Mouse (Mus musculus): Measurements from ENCODE around the gene Pcyt2.
A peak's percentile ranks its signal among the peaks of the same experiment; 100 is the strongest.

Pcyt2 gene

GRCm38 (mm10) chr11:120581490-120582267 lies 36.1 kb downstream of the Pcyt2 start, which contains the start of gene Arhgdia:
TSS of gene Arhgdia (minus strand) at chr11:120581624.
- DNase-seq (ENCODE audit: low spot score), result peak; percentile 86

- DNase-seq (ENCODE audit: low spot score), result no peak
These were observed 36.8 kb downstream of the Pcyt2 start for GRCm38 (mm10) chr11:120580871-120581331.

- DNase-seq (ENCODE audit: low spot score), result peak; percentile 56
These were observed 37.5 kb downstream of the Pcyt2 start for GRCm38 (mm10) chr11:120580190-120580589.

- DNase-seq (ENCODE audit: low spot score), result peak; percentile 74
These were observed 38.2 kb downstream of the Pcyt2 start for GRCm38 (mm10) chr11:120579316-120580107.

- DNase-seq (ENCODE audit: low spot score), result peak; percentile 24
These were observed 39.0 kb downstream of the Pcyt2 start for GRCm38 (mm10) chr11:120578694-120579243.

GRCm38 (mm10) chr11:120578024-120578693 lies 39.6 kb downstream of the Pcyt2 start:
- no peak for DNase-seq (ENCODE audit: low spot score)

GRCm38 (mm10) chr11:120577211-120578023 lies 40.3 kb downstream of the Pcyt2 start:
- peak; percentile 41 for DNase-seq (ENCODE audit: low spot score)

GRCm38 (mm10) chr11:120576365-120576981 lies 41.3 kb downstream of the Pcyt2 start:
- peak; percentile 87 for DNase-seq (ENCODE audit: low spot score)

- DNase-seq (ENCODE audit: low spot score), result no peak
These were observed 41.8 kb downstream of the Pcyt2 start for GRCm38 (mm10) chr11:120575940-120576339.

- DNase-seq (ENCODE audit: low spot score), result no peak
These were observed 42.7 kb downstream of the Pcyt2 start for GRCm38 (mm10) chr11:120575046-120575445.

GRCm38 (mm10) chr11:120574278-120574600 lies 43.5 kb downstream of the Pcyt2 start:
- no peak for DNase-seq (ENCODE audit: low spot score)

GRCm38 (mm10) chr11:120573585-120574277 lies 44.0 kb downstream of the Pcyt2 start:
- no peak for DNase-seq (ENCODE audit: low spot score)

- DNase-seq (ENCODE audit: low spot score), result peak; percentile 100
These were observed 44.8 kb downstream of the Pcyt2 start, which contains the start of gene P4hb for GRCm38 (mm10) chr11:120572752-120573584. TSS of gene P4hb (minus strand) at chr11:120573253.

GRCm38 (mm10) chr11:120572417-120572751 lies 45.4 kb downstream of the Pcyt2 start:
- DNase-seq (ENCODE audit: low spot score), result no peak

- DNase-seq (ENCODE audit: low spot score), result no peak
These were observed 45.9 kb downstream of the Pcyt2 start for GRCm38 (mm10) chr11:120571754-120572416.

- DNase-seq (ENCODE audit: low spot score), result peak; percentile 79
These were observed 46.6 kb downstream of the Pcyt2 start for GRCm38 (mm10) chr11:120571122-120571521.

GRCm38 (mm10) chr11:120568324-120568723 lies 49.4 kb downstream of the Pcyt2 start:
- no peak for DNase-seq (ENCODE audit: low spot score)

- no peak for DNase-seq (ENCODE audit: low spot score)
These were observed 52.6 kb downstream of the Pcyt2 start for GRCm38 (mm10) chr11:120565114-120565513.

GRCm38 (mm10) chr11:120562949-120563348 lies 54.8 kb downstream of the Pcyt2 start:
- DNase-seq (ENCODE audit: low spot score), result no peak

Measured in yolk sac, embryonic 10.5 days (tissue).